Mouse (Mus musculus) heart, postnatal 0 days (tissue): ENCODE data around the gene Gm5580.

Experiments used
- CTCF ChIP-seq: IDR thresholded peaks from 2 replicates; pipeline ENCODE4 v1.5.1; 2016; ENCODE audit warnings: antibody characterized with exemption, control low read depth, low read depth
- EP300 ChIP-seq: IDR thresholded peaks from 2 replicates; pipeline ENCODE4 v1.6.1; 2016; ENCODE audit warnings: antibody characterized with exemption, low read depth

DNA sequence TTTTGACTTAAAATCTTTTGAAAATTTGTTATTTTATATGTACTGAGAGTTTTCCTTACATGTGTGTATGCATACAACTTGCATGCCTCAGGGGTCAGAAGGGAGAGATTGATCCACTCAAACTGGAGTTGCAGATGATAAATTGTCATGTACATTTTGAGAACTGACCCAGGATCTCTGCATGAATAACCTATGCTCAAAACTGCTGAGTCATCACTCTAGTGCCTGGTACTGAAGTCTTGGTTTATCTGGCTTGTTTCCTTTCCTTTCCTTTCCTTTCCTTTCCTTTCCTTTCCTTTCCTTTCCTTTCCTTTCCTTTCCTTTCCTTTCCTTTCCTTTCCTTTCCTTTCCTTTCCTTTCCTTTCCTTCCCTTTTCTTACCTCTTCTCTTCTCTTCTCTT is 36.1 kb upstream of the Gm5580 start:
- TF ChIP-seq CTCF (no peak), EP300 (no peak)
